Mouse (Mus musculus) kidney, adult 2 months (tissue): ENCODE measurements around the gene Rad17.

Experiments used
- CTCF ChIP-seq: fragments of 200-500 bp; conservative IDR thresholded peaks from 2 replicates; pipeline ENCODE4 v1.5.1; 2011; ENCODE audit warnings: low read depth, mild to moderate bottlenecking, control low read depth, low read length, moderate library complexity, mixed read lengths; ENCODE audit not compliant: insufficient read depth, insufficient read length
- POLR2A ChIP-seq: fragments of 200-500 bp; IDR thresholded peaks from one replicate; pipeline ENCODE4 v1.6.1; 2011; ENCODE audit warnings: low read depth, low read length, control low read depth

GRCm38 (mm10) chr13:100658091-100658490, 7.2 kb upstream of the Rad17 start:
- TF ChIP-seq CTCF (no peak), POLR2A (no peak)
